Mouse (Mus musculus): Measurements from ENCODE around the gene Pnck. TPM values are rescaled to one million over a fixed set of nuclear protein-coding genes. Genes with fewer than 3 reads are reported as not detected.

Pnck gene
- 15.7 and 16.1 TPM in 2 replicates for polyA plus RNA-seq (2015; fragmentation: Nextera tagmentation; extraction: Ambion mirVana)

DNA sequence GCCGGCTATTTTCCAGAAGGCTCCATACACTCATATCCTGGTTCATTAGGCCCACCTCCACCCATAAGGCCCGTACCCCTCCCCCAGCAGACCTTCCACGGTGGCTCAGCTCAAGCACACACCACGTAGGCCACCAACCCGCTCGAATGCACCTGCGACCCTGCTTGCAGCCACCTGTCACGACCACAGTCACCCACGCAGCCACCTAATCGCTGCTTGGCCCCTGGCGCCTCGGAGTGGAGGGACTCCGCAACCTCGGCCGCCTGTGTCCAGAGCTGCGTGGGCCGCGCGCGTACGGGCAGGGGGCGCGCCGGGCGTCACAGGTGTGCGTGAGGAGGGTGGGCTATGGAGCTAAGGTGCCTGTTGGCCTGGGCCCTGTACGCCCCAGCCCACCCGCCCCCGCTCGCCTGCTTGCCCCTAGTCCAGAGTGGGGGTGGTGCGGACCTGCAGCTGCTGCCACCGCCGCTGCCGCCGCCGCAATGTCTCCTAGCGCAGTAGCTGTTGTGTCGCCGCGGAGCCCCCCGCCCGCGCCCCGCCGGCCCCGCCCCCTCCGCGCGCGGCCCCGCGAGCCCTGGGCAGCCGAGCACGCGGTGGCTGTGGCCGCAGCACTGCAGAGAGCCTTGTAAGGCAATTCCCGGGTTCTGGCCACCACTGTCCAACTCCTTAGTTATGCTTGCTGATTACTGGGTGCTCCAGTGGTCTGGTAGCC lies at the start of gene Pnck:
Pnck (minus strand) TSS at position 543 of the 709 bp plus-strand sequence.
- Histone ChIP-seq H3K9ac (peak within 1 kb of the TSS; percentile 34), H3K9me3 (no peaks in the 10 kb centered on the region), H3K36me3 (no peaks in the 10 kb centered on the region), H3K4me2 (peak within 1 kb of the TSS; percentile 80), H3K4me1 (no peaks in the 10 kb centered on the region), H3K4me3 (peak within 1 kb of the TSS; percentile 44), H3K27ac (no peak within 1 kb of the TSS), H3K27me3 (peaks cover 8% of the 10 kb centered on the region; the same call in 1 of the 2 replicates)
- peak; percentile 48 for ATAC-seq (ENCODE audit: borderline replicate concordance, extremely low read depth, low FRiP score, low TSS enrichment)
- 14% methylated on average over 42 of the region's 57 CpGs for WGBS

DNA sequence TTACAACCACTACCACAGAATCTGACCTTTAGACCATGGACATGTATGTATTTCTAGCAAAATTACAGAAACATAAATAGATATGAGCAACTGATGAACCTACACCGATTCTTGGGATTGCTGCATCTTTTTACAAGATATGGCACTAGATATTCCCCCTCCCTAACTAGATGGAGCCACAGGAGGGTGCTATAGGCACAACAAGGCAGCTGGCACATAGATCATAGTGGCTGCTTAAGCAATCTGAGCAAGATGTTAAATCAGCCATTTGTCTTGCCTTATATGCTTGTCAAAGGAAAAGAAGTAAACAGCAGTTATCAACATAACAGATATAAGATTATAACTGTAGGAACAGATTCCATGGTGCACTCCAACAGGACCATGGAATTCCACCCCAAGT lies 40.6 kb upstream of the Pnck start:
- Histone ChIP-seq H3K9me3 (no peaks in the 10 kb centered on the region), H3K36me3 (peaks cover 8% of the 10 kb centered on the region; the same call in 1 of the 2 replicates), H3K4me1 (no peaks in the 10 kb centered on the region), H3K27me3 (no peaks in the 10 kb centered on the region), H3K4me3 (no peak overlapping the region), H3K4me2 (no peak overlapping the region), H3K9ac (no peak overlapping the region), H3K27ac (no peak overlapping the region)
- ATAC-seq (ENCODE audit: borderline replicate concordance, extremely low read depth, low FRiP score, low TSS enrichment), result no peak
- 74% methylated on average over 1 of the region's 1 CpGs for WGBS

DNA sequence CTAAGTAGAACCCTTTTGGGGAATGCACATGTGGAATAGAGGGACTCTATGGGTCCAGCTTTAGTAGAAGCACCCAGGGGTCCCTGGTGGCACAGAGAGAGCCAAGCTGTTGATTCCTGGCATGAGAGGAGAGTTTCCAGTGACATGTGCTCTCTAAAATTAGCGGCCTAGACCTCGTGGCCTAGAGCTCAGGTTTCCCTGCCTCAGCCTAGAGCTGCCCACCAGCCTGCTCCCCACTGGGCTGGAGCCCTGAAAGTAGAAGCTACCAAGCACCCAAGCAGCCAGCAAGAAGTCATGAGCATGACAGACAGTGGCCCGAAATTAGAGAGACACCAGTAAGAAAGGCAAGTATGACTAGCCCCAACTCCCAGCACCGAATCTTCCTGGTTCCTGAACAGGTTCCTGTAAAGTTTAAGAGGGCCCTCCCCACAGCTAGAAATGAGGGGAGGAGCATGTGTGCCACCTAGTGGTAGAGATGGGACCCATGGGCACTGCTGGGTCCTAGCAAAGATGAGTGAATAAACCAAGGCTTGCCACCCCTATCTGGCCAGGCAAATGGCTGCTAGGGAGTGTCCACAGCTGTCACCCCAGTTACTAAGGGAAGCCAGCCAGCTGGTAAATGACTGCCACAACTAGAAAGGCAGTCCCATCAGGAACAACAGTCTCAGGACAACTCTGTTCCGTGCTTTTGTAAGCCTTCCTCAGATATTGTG lies 31.2 kb upstream of the Pnck start:
- no peak overlapping the region for H3K4me3 ChIP-seq
- 68% methylated on average over 5 of the region's 5 CpGs for WGBS
- H3K27ac ChIP-seq, result no peak overlapping the region
- ATAC-seq (ENCODE audit: borderline replicate concordance, extremely low read depth, low FRiP score, low TSS enrichment), result no peak; the same call in 1 of the 2 replicates
- H3K27me3 ChIP-seq, result no peaks in the 10 kb centered on the region
- no peak overlapping the region for H3K9ac ChIP-seq
- peaks cover 18% of the 10 kb centered on the region for H3K36me3 ChIP-seq
- H3K4me2 ChIP-seq, result no peak overlapping the region
- no peaks in the 10 kb centered on the region for H3K9me3 ChIP-seq
- H3K4me1 ChIP-seq, result no peaks in the 10 kb centered on the region

DNA sequence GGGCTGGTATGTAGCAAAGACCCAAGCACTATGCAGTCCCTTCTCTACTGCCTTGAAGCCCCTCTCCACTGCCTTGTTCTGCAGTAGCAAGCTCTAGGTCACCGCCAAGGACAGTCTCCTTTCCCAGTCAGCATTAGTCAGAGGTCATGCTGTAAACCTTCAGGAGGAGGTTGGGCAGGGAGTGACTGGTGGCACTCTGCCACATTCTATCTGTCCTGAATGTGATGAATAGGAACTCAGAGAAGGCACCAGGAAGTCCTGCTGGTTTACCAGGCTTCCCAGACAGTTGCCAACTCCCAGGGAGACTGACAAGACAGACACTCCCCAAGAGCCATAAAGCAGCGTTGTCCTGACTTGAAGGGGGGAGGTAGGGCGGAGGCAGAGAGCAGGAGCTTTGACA lies 25.7 kb upstream of the Pnck start:
- 71% methylated on average over 3 of the region's 3 CpGs for WGBS
- Histone ChIP-seq H3K4me2 (no peak overlapping the region), H3K9me3 (no peaks in the 10 kb centered on the region), H3K27me3 (no peaks in the 10 kb centered on the region), H3K27ac (no peak overlapping the region), H3K36me3 (peaks cover 24% of the 10 kb centered on the region), H3K4me3 (no peak overlapping the region), H3K9ac (no peak overlapping the region), H3K4me1 (no peaks in the 10 kb centered on the region)
- ATAC-seq (ENCODE audit: borderline replicate concordance, extremely low read depth, low FRiP score, low TSS enrichment), result no peak

DNA sequence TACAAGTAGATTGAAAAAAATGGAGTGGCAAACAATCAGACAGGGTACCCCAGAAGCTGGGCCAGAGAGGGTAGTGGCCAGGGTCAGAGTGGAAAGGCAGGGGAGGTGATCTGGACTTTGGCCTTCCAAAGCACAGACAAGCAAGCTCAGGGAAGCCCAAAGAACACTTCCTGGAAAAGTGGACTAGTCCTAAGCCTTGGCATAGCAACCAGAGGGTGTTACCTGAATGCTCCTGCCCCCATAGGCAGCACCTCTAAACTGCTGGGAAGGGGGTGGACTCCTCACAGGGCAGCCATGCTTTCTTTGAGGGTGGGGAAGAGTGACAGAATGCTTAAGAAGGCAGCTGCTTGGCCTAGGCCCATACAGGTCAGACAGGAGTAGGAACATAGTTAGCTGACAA lies 25.1 kb upstream of the Pnck start:
- H3K27me3 ChIP-seq, result no peaks in the 10 kb centered on the region
- H3K4me3 ChIP-seq, result no peak overlapping the region
- ATAC-seq (ENCODE audit: borderline replicate concordance, extremely low read depth, low FRiP score, low TSS enrichment), result no peak
- no peak overlapping the region for H3K27ac ChIP-seq
- peaks cover 29% of the 10 kb centered on the region for H3K36me3 ChIP-seq
- no peaks in the 10 kb centered on the region for H3K9me3 ChIP-seq
- H3K9ac ChIP-seq, result no peak overlapping the region
- H3K4me2 ChIP-seq, result no peak overlapping the region
- H3K4me1 ChIP-seq, result no peaks in the 10 kb centered on the region

DNA sequence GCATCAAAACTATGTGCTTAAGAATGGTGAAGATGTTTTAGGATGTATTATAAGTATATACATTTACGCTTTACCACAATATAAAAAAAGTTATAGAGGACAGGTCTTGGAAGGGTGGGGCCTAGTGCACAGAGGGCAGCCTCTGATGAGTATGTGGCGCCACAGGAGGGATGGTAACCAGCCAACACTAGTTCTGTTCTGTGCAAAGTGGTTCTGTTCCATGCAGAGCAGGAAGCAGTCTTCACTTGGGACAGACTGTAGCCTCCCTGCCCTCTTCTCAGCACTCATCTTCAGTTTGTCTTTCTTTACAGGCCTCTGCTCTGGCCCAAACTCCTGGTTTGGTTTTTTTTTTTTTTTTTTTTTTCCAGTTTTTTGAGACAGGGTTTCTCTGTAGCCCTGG lies 24.2 kb upstream of the Pnck start:
- WGBS, result 77% methylated on average over 2 of the region's 2 CpGs
- H3K36me3 ChIP-seq, result peaks cover 30% of the 10 kb centered on the region
- H3K27me3 ChIP-seq, result no peaks in the 10 kb centered on the region
- no peaks in the 10 kb centered on the region for H3K4me1 ChIP-seq
- H3K9ac ChIP-seq, result no peak overlapping the region
- no peak for ATAC-seq (ENCODE audit: borderline replicate concordance, extremely low read depth, low FRiP score, low TSS enrichment)
- no peaks in the 10 kb centered on the region for H3K9me3 ChIP-seq
- no peak overlapping the region for H3K4me2 ChIP-seq
- H3K27ac ChIP-seq, result no peak overlapping the region
- no peak overlapping the region for H3K4me3 ChIP-seq

DNA sequence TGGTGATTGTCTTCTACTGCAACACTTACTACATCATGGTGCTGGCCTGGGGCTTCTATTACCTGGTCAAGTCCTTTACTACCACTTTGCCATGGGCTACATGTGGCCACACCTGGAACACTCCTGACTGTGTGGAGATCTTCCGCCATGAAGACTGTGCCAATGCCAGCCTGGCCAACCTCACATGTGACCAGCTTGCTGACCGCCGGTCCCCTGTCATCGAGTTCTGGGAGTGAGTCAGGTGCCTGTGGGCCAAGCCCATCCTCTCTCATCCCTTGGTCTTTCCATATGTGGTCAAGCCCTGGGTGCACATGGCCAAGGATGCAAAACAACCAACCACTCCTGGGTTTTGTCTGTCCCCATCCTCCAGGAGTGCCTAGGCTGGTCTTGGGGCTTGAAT lies 16.8 kb upstream of the Pnck start:
- no peak overlapping the region for H3K4me2 ChIP-seq
- no peak overlapping the region for H3K9ac ChIP-seq
- H3K9me3 ChIP-seq, result no peaks in the 10 kb centered on the region
- no peak for ATAC-seq (ENCODE audit: borderline replicate concordance, extremely low read depth, low FRiP score, low TSS enrichment)
- WGBS, result 97% methylated on average over 4 of the region's 4 CpGs
- peaks cover 10% of the 10 kb centered on the region for H3K4me1 ChIP-seq
- H3K4me3 ChIP-seq, result no peak overlapping the region
- 0 out of 2 replicates have a peak, but pooled peaks cover 6% of the 10 kb centered on the region for H3K36me3 ChIP-seq
- no peaks in the 10 kb centered on the region for H3K27me3 ChIP-seq
- no peak overlapping the region for H3K27ac ChIP-seq

DNA sequence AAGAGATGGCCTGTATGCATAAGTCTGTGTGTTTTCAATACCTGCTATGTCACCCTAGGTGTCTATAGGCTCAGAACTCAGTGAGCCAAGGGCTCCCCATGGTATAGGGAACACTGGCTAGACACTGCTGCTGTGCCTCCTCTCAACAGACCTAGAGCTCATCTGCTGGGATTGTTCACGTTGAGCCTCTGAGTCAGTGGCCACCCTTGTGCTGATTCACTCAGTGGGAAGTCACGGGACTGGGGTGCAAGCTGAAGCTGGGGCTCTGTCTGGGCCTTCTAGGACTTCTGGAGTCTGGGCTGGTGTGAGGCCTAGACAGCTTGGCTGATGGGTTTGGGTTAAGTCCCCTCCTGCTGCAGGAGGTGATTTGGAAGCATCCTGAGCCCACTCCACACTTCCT lies 15.3 kb upstream of the Pnck start:
- WGBS, result 59% methylated on average over 2 of the region's 2 CpGs
- peaks cover 10% of the 10 kb centered on the region for H3K4me1 ChIP-seq
- no peak overlapping the region for H3K27ac ChIP-seq
- no peak overlapping the region for H3K9ac ChIP-seq
- peak overlapping the region; percentile 71 for H3K4me2 ChIP-seq
- H3K36me3 ChIP-seq, result 0 out of 2 replicates have a peak, but pooled peaks cover 3% of the 10 kb centered on the region
- no peak overlapping the region for H3K4me3 ChIP-seq
- H3K27me3 ChIP-seq, result no peaks in the 10 kb centered on the region
- no peak for ATAC-seq (ENCODE audit: borderline replicate concordance, extremely low read depth, low FRiP score, low TSS enrichment)
- H3K9me3 ChIP-seq, result no peaks in the 10 kb centered on the region

DNA sequence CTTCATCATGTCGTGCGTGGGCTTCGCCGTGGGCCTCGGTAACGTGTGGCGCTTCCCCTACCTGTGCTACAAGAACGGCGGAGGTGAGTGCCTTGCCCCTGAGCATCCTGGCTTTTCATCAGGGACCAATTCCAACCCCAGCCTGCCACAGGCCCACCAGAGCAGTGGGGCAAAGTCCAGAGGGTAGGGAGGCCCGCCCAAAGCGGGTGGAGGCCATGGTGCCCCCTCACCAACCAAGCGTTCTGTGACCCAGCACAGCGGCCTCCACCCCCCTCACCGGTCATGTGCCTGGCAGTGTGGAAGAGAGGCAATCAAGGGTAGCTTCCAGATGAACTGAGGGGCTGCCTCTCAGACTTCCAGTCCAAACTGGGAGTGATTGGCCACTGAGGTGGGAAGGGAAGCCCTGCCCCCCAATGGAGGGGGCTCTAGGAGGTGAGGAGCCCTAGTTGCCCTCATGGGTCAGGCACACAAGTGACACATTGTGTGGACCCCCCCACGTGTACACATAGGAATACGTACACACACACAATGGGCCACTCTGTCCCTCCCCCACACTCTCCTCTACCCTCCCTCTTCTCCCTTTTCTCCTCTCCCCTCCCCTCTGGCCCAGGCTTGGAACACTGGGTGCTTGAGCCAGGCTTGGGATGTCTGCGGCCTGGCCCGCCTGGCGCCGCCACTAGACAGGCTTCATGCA lies 14.2 kb upstream of the Pnck start:
- Histone ChIP-seq H3K4me3 (peak overlapping the region; percentile 61), H3K36me3 (no peaks in the 10 kb centered on the region), H3K9ac (peak overlapping the region; percentile 67), H3K4me2 (peak overlapping the region; percentile 71), H3K27me3 (no peaks in the 10 kb centered on the region), H3K27ac (0 out of 2 replicates have a peak overlapping the region, but pooled peaks have one; percentile 71), H3K4me1 (peaks cover 10% of the 10 kb centered on the region), H3K9me3 (no peaks in the 10 kb centered on the region)
- WGBS, result 19% methylated on average over 18 of the region's 20 CpGs
- ATAC-seq (ENCODE audit: borderline replicate concordance, extremely low read depth, low FRiP score, low TSS enrichment), result peak; percentile 44

DNA sequence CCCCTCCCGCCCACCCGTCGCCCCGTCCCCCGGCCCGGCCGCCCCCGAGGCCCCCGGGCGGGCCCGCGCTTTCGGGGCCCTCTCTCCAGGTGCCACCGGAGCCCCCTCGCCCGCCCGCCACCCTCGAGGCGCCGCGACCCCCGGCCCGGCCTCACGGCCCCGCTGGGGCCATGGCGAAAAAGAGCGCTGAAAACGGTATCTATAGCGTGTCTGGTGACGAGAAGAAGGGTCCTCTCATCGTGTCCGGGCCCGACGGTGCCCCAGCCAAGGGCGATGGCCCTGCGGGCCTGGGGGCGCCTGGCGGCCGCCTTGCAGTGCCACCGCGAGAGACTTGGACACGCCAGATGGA lies 13.7 kb upstream of the Pnck start:
- Histone ChIP-seq H3K27me3 (no peaks in the 10 kb centered on the region), H3K27ac (peak overlapping the region; percentile 71; the same call in 1 of the 2 replicates), H3K4me2 (peak overlapping the region; percentile 71), H3K4me1 (peaks cover 10% of the 10 kb centered on the region), H3K9me3 (no peaks in the 10 kb centered on the region), H3K4me3 (peak overlapping the region; percentile 61), H3K36me3 (no peaks in the 10 kb centered on the region), H3K9ac (peak overlapping the region; percentile 67)
- 11% methylated on average over 35 of the region's 42 CpGs for WGBS
- no peak for ATAC-seq (ENCODE audit: borderline replicate concordance, extremely low read depth, low FRiP score, low TSS enrichment)

DNA sequence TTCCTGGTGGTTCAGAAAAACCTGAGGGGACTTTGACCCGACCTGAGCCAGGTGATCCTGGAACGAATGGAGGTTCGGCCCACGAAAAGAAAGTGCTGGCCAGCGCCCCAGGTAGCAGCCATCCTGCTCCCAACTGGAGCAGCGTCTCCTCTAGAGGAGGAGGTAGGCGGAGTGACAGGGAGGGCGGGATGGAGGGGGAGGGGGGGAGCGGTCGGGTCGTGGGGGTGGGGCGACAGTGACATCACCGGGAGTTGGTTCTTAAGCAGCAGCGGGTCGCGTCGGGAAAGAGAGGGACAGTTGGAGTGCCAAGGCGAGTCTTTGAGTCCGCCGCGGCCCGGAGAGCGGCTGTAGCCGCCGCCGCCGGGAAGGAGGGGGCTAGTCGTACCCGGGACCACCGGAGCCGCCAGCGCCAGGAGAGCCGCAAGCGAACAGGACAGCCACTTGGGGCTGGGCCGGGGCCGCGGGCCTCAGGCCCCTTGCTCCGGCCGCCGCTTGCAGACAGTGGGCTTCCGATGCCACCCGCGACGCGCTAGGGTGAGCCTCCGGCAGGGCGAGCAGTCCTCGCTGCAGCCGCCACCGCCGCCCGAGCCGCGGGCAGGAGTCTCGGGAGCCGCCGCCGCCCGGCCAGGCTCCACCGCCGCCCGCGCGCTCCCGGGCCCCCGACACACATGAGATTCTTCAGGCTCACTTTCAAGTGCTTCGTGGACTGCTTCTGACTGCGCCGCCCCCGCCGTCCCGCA lies 13.1 kb upstream of the Pnck start, which contains the start of gene Slc6a8:
Slc6a8 (plus strand) TSS at position 272 of the 740 bp plus-strand sequence.
- peak; percentile 65 for ATAC-seq (ENCODE audit: borderline replicate concordance, extremely low read depth, low FRiP score, low TSS enrichment)
- Histone ChIP-seq H3K4me1 (peaks cover 10% of the 10 kb centered on the region), H3K9me3 (no peaks in the 10 kb centered on the region), H3K4me2 (peak within 1 kb of the TSS; percentile 71), H3K9ac (peak within 1 kb of the TSS; percentile 67), H3K27me3 (no peaks in the 10 kb centered on the region), H3K27ac (peak within 1 kb of the TSS; percentile 71), H3K4me3 (peak within 1 kb of the TSS; percentile 61), H3K36me3 (no peaks in the 10 kb centered on the region)
- 7% methylated on average over 23 of the region's 72 CpGs for WGBS
